Mouse (Mus musculus) CD4-positive, CD25-positive, alpha-beta regulatory T cell, adult 4 months (primary cell): ENCODE results near the gene Slc44a5. TPM values are rescaled to one million over a fixed set of nuclear protein-coding genes. Genes with fewer than 3 reads are reported as not detected.

Experiments
- ATAC-seq: one replicate; pipeline ENCODE4 v1.8.0; 2017
- polyA plus RNA-seq, 2 experiments: library from polyadenylated mRNA; unstranded; fragments of 100-300 nt; shearing (Covaris generic); gene quantifications; one replicate each; pipeline ENCODE4 v1.2.1; 2017

The Slc44a5 gene
- polyA plus RNA-seq, 2 experiments from 2014 or later, result 0.24 TPM; not detected in 1

DNA sequence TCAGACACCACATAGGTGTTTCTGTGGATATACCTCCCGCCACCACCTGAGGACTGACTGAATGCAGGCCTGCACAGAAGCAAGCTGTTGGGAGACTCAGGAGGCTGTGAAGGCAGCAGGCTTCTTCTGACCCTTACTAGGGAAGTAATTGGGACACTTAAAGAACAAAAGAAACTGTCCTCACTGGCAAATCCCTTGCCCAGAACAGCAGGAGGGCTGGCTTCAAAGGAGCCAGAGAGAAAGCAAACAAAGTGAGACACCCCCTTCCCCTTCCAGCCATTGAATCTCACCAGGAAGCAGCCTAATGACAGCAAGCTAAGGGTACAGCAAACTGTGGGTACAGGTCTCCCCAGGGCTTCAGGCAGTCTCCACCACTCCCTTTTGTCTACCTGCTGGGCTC lies 200.3 kb downstream of the Slc44a5 start:
- no peak for ATAC-seq

GRCm38 (mm10) chr3:154174031-154174430 lies 200.8 kb downstream of the Slc44a5 start:
- ATAC-seq, result no peak

DNA sequence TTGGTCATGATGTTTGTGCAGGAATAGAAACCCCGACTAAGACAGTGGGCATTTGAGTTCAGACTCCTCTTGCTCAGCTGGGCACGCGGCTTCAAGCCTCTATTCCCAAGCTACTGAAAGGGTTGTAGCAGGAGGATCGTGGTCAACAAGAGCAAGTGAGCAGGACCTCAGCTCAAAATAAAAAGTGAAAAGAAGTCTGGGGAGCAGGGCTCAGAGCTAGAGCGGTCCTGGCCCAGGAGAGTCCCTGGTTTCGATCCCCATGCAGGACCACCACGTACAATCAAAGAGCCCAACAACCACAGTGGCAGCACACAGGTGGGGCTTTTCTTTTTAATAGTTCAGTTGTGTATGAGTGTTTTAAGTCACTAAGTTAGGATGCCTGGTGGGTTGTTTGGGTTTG lies 201.5 kb downstream of the Slc44a5 start:
- ATAC-seq, result no peak

GRCm38 (mm10) chr3:154177665-154178305 lies 204.5 kb downstream of the Slc44a5 start:
- ATAC-seq, result no peak

- ATAC-seq, result no peak
These were observed 206.2 kb downstream of the Slc44a5 start for GRCm38 (mm10) chr3:154179423-154179920.

- ATAC-seq, result no peak
These were observed 209.8 kb downstream of the Slc44a5 start for GRCm38 (mm10) chr3:154182987-154183386.

- no peak for ATAC-seq
These were observed 210.7 kb downstream of the Slc44a5 start for GRCm38 (mm10) chr3:154183957-154184356.

DNA sequence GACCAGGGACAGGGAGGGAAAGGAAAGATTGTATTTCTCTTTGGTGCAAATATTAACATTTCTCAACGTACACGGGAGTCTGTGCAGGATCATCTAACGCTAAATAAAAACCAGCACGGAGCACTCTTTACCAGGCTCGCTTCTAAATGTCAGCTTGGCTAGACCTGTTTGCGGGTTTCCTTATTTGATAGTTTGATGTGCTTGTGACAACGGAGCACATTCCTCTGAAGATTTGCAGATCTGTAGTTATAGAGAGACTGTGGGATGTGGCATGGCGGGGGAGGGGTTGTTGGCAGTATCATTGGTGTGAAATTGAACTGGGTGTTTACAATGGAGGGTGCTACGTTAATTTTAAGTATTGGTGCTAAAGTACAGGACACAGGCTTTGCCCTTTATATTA lies 215.4 kb downstream of the Slc44a5 start:
- ATAC-seq, result no peak

- no peak for ATAC-seq
These were observed 219.2 kb downstream of the Slc44a5 start for GRCm38 (mm10) chr3:154192328-154193030.

DNA sequence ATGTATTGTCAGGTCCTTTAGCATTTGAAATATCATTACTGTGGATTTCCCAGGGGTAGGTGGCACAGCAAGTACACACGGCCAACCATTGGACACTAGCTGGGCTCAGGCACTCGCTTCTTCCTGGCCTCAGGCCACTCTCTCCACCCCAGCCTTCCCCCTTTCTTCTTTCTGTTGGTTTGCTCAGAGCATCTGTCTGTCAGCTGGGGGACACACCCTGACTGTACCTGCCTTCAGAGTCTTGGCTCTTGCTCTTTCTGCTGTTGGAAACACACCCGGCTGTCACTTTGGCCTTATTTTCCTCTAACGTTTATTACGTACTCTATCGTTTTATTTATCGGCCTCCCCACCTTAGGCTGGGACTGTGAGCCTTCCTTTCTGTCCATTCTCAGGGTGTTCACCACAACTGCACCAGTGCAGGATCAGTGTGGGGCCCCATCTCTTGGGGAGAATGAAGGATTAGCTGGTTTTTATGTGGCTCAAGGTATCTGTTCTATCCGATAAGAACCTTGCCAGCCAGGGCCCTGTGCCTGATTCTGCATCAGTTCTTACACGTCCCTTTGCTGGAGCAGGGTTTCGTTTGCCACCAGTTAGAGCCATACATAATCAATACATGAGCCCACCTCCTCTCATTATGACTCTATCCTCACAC lies 220.1 kb downstream of the Slc44a5 start:
- no peak for ATAC-seq

DNA sequence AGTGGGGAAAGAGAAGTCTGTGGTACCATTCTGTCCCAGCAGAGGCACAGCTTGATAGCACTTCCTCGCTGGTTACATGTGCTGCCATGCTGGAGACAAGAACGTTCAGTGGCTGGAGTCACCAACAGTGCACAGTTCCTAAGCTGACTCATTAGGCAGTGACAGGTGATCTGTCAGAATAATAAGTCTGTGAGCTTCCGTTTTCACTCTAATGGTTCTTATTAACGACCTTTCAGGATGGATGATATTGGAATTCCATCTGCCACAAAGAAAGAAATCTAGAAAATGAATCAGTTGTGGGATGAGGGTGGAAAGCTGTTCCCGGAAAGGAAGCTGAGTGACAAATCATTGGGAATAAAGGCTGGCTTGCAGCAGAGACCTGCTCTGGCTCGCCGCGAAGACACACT lies 227.2 kb downstream of the Slc44a5 start:
- no peak for ATAC-seq

GRCm38 (mm10) chr3:154201796-154202195 lies 228.6 kb downstream of the Slc44a5 start:
- no peak for ATAC-seq

DNA sequence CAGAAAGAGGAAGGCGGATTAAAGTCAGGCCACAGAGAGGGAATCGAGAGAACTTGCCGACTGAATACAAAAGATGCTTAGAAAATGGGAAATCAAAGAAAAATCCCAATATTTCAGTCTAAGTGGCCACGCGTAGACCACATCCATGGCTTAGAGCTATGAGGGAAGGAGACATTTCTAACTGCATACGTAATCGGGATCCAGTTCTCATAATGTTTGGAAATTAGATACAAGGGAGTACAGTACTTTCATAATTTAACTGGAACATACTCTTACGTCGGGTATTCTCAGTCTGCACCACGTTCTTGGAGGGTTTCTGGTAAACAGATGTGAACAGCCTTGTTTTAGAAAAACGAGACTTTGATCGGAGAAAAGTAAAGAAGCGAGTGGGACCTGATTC lies 229.1 kb downstream of the Slc44a5 start:
- no peak for ATAC-seq

DNA sequence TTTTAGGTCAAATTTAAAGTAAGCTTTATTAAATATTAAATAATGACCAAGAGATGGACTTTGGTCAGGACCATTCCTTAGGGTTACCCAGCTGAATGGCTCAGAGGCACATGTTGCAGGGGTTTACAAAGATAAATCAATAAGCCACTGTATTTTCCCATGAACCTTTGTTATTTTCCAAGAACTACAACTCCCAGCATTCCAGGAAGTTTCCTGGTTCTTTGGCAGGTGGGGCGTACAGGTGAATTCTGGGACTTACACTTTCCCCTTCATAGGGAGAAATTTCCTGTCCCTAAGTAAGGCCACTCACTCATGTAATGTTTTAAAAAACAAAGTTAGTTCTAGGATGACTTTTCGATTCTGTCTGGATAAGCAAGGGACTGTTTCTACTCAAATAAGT lies 235.2 kb downstream of the Slc44a5 start:
- ATAC-seq, result no peak

GRCm38 (mm10) chr3:154209201-154209754 lies 236.0 kb downstream of the Slc44a5 start:
- ATAC-seq, result no peak

DNA sequence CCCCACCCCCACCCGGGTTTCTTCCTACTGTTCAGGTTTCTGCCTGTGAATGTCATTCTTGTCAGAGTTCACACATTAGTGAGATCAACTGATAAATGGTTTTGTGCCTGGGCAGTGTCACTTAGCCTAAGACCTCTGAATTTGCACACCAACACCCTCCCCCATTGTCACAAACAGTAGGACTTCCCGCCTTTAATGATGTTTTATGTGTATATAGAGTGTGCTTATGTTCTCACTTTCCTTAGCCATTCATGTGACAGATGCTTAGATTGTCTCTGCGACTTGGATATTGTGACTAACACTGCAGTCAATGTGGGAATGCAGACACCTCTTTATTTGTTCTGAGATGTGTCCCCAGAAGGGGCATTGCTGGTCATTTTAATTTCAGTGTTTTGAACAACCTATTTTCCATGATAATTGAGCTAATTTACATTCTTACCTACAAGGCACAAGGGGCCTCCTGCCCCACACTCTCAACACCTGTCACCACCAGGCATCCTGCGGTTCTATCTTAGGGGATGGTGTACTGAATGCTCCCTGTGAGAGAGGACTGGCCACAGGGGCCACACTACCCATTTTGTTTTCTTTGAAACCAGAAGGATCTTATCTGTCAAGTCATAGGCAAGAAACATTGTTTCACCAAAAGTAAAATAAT lies 236.7 kb downstream of the Slc44a5 start:
- ATAC-seq, result no peak

GRCm38 (mm10) chr3:154210431-154211055 lies 237.3 kb downstream of the Slc44a5 start:
- ATAC-seq, result no peak

- no peak for ATAC-seq
These were observed 239.3 kb downstream of the Slc44a5 start for GRCm38 (mm10) chr3:154212551-154212950.

GRCm38 (mm10) chr3:154215309-154215708 lies 242.1 kb downstream of the Slc44a5 start:
- ATAC-seq, result no peak

DNA sequence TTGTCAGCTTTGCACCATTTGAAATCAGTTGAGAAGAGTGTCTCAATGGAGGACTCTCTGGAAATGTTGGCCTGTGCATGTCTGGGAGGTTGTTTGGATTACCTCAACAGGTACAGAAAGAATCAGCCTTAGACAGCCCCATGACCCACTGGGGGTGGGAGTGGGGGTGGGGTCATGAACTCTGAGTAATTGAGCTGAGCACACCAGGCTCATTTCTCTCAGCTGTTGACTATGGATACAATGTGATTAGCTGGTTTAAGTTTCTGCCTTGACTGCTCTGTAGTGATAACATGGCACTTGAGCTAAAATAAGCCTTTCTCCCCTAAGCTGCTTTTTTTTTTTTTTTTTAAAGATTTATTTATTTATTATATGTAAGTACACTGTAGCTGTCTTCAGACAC lies 242.5 kb downstream of the Slc44a5 start:
- no peak for ATAC-seq

- no peak for ATAC-seq
These were observed 248.9 kb downstream of the Slc44a5 start for GRCm38 (mm10) chr3:154222141-154222591.

GRCm38 (mm10) chr3:154222688-154223087 lies 249.5 kb downstream of the Slc44a5 start:
- no peak for ATAC-seq
